Mouse (Mus musculus) midbrain, postnatal 0 days (tissue): ENCODE measurements around the gene Dscaml1. TPM values are rescaled to one million over a fixed set of nuclear protein-coding genes. Genes with fewer than 3 reads are reported as not detected.

ENCODE experiments used
- ATAC-seq: fragments of 200-750 bp; cut with Nextera tagmentation; 2 replicates; pipeline ENCODE4 v1.8.0; 2017; ENCODE audit warnings: moderate number of reproducible peaks, mild to moderate bottlenecking, moderate TSS enrichment, moderate library complexity; ENCODE audit not compliant: low FRiP score
- DNase-seq: peaks from one replicate; pipeline ENCODE4 v3.0.0-alpha.2; 2015; ENCODE audit warnings: low spot score
- H3K27ac ChIP-seq: fragments of 300-500 bp; sonication (generic); 2 replicates; pipeline ENCODE4 v1.5.1; 2014; ENCODE audit warnings: low read depth, mild to moderate bottlenecking, low read length, mixed read lengths
- H3K27me3 ChIP-seq: fragments of 300-500 bp; sonication (generic); 2 replicates; pipeline ENCODE4 v1.6.1; 2014; ENCODE audit warnings: low read length, control low read depth, mixed read lengths; ENCODE audit not compliant: insufficient read depth
- H3K36me3 ChIP-seq: fragments of 300-500 bp; sonication (generic); 2 replicates; pipeline ENCODE4 v1.6.1; 2014; ENCODE audit warnings: low read length, control low read depth, mixed read lengths; ENCODE audit not compliant: insufficient read depth
- H3K4me1 ChIP-seq: fragments of 300-500 bp; sonication (generic); 2 replicates; pipeline ENCODE4 v1.6.1; 2014; ENCODE audit warnings: mild to moderate bottlenecking, control low read depth, antibody characterized with exemption, low read length, mixed read lengths; ENCODE audit not compliant: insufficient read depth
- H3K4me2 ChIP-seq: fragments of 300-500 bp; sonication (generic); 2 replicates; pipeline ENCODE4 v1.6.1; 2014; ENCODE audit warnings: low read depth, mild to moderate bottlenecking, low read length, mixed read lengths; ENCODE audit not compliant: poor library complexity, severe bottlenecking
- H3K4me3 ChIP-seq: fragments of 300-500 bp; sonication (generic); 2 replicates; pipeline ENCODE4 v1.5.1; 2014; ENCODE audit warnings: low read depth, mild to moderate bottlenecking, low read length, moderate library complexity
- H3K9ac ChIP-seq: fragments of 300-500 bp; sonication (generic); replicated peaks from 2 replicates; pipeline ENCODE4 v1.6.1; 2014; ENCODE audit warnings: mild to moderate bottlenecking, low read length, moderate library complexity, mixed read lengths; ENCODE audit not compliant: poor library complexity, severe bottlenecking
- H3K9me3 ChIP-seq: fragments of 300-500 bp; sonication (generic); 2 replicates; pipeline ENCODE4 v1.6.1; 2016; ENCODE audit warnings: low read length, control low read depth
- CTCF ChIP-seq: IDR thresholded peaks from 2 replicates; pipeline ENCODE4 v1.5.1; 2016; ENCODE audit warnings: antibody characterized with exemption, mild to moderate bottlenecking
- WGBS: fragments of 180-500 bp; shearing (Covaris S2); extraction: QIAGEN DNeasy Blood & Tissue Kit; methylation state at CpG from one replicate; pipeline ENCODE4 v1.1.7; 2014; 5-methylcytosine and 5-hydroxymethylcytosine counted together
- polyA plus RNA-seq: library from polyadenylated mRNA; unstranded; fragments of >200 nt; fragmentation: Nextera tagmentation; extraction: Ambion mirVana; gene quantifications from 2 replicates; pipeline ENCODE4 v1.2.1, GENCODE M21; 2015
- total RNA-seq: library from RNA; depleted of rRNA; stranded (reverse); fragments of >200 nt; gene quantifications from 2 replicates; pipeline ENCODE4 v1.2.3, GENCODE M21; 2014

Dscaml1 gene
- total and polyA plus RNA-seq, 2 experiments from 2014 or later, result 14.6 to 42.1 TPM

DNA sequence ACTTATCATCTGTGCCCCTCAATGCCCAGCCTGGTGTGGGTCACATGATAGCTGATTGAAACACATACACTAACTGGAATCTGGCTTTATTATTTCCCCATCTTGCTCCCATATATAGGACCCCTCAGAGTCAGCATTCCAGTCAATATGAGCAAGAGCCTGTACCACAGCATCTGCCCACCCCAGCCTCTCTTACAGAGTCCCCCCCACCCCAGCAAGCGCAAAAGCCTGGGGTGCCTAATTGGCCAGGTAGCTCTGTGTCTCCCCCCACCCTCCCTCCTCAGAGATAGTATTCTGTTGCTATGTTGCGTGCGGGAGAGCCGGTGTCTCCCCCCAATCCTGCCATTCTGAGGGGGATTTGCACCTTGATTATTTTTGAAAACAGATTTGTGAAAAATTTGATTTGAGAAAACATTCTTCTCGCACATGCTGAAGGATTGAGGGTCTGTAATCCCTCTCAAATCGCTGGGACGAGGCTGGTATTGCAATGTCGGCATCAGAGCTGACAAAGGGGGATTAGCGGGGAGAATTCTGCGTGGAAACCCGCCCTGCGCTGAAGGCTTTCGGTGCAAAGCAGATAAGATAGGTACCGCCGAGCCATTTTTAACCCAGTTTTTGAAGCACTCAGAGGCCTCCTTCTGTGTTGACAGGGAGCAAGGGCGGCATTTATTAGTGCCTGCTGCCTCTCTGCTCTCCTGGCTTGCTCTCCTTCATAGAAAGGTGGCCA, 153.8 kb downstream of the Dscaml1 start:
- no peak for TF ChIP-seq CTCF
- DNase-seq (no peak), ATAC-seq (no peak; the same call in 1 of the 2 replicates)
- no peak overlapping the region for H3K4me3 ChIP-seq
- 32% methylated on average over 16 of the region's 16 CpGs for WGBS
- H3K27me3 ChIP-seq, result no peaks in the 10 kb centered on the region
- no peak overlapping the region for H3K4me2 ChIP-seq
- no peaks in the 10 kb centered on the region for H3K36me3 ChIP-seq
- no peaks in the 10 kb centered on the region for H3K9me3 ChIP-seq
- H3K9ac ChIP-seq, result no peak overlapping the region
- peak overlapping the region; percentile 44 for H3K27ac ChIP-seq
- H3K4me1 ChIP-seq, result 0 out of 2 replicates have a peak, but pooled peaks cover 10% of the 10 kb centered on the region

DNA sequence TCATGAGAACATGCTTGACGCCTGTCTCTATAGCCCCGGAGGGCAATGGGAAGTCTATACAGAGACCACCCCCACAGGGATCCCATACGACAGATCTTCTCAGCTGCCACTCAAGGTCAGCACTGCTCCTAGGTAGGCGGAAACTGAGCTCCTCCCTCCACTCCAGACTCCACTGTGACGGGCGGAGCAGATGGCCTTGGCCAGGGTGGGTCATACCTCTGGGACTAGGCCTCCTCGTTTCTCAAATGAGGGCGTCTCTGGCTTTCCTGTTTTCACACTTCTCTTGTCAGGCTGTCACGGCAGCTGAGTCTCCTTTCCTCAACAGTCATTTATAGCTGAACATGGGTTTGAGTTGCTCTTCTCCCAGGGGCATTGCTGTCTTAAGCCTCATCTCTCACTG, 160.0 kb downstream of the Dscaml1 start:
- Histone ChIP-seq H3K4me1 (no peaks in the 10 kb centered on the region), H3K9ac (no peak overlapping the region), H3K4me3 (no peak overlapping the region), H3K9me3 (no peaks in the 10 kb centered on the region), H3K27me3 (no peaks in the 10 kb centered on the region), H3K36me3 (no peaks in the 10 kb centered on the region), H3K4me2 (no peak overlapping the region), H3K27ac (no peak overlapping the region)
- ATAC-seq, result no peak
- peak; percentile 34 for DNase-seq
- no peak for TF ChIP-seq CTCF
- WGBS, result 58% methylated on average over 9 of the region's 9 CpGs

DNA sequence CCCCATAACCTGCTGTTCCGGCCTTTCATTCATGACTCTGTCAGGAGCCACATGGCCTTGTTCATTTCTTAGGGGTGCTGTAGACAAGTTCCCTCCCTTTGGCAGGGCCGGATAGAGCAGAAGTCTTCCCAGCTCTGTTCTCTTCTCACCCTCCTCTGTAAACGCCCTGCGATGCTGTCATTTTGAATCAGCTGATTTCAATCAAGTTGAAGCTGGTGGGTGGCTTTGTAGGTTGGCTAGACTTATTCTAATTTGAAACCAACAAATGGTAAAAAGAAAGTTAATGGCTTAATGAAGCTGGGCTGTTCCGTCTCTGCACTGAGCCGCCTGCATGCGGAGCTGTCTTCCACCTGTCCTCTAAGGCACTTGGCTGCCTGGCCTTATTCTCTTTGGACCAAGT, 161.3 kb downstream of the Dscaml1 start:
- no peak overlapping the region for H3K4me2 ChIP-seq
- no peak for TF ChIP-seq CTCF
- ATAC-seq, result no peak
- no peaks in the 10 kb centered on the region for H3K4me1 ChIP-seq
- H3K36me3 ChIP-seq, result no peaks in the 10 kb centered on the region
- H3K4me3 ChIP-seq, result no peak overlapping the region
- H3K9ac ChIP-seq, result no peak overlapping the region
- 57% methylated on average over 7 of the region's 7 CpGs for WGBS
- H3K27me3 ChIP-seq, result no peaks in the 10 kb centered on the region
- no peak for DNase-seq
- H3K27ac ChIP-seq, result no peak overlapping the region
- H3K9me3 ChIP-seq, result no peaks in the 10 kb centered on the region

DNA sequence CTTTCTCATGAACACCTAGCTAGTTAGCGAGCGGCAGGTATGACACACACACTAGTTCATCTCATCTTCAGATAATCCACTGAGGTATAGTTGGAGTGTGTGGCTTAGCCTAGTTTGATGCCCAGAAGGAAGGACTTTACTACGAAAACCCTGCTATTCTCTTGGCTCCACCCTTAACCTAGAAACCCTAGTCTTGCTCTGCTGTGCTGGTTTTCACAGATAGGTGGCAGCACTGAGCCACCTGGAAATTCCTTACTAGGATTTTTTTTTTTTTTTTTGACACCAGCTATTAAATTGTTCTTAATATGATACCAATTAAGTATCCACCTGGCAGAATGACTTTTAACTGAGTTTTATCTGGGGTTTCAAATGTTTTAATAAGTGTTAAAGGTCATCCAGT, 163.4 kb downstream of the Dscaml1 start:
- TF ChIP-seq CTCF, result peak; percentile 81

DNA sequence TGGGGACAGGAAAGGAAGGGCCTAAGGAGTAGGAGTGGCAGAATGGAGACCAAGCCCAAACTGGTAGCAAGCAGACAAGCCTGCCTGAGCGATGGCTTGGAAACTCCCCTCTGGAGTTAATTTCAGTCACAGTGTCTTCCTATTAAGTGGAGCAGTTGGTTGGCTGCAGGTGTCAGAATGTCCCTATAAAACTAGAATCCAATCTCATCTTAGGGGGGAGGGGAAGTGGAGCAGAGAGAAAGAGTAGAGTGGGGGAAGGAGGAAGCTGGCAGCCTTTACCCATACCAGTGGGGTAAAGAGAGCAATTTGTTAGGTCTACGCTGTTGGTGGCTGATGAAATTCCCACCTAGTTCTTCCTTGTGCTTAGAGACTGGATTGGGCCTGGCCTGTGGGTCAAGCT, 164.6 kb downstream of the Dscaml1 start:
- Histone ChIP-seq H3K4me2 (no peak overlapping the region), H3K27ac (no peak overlapping the region), H3K36me3 (no peaks in the 10 kb centered on the region), H3K9ac (no peak overlapping the region), H3K27me3 (no peaks in the 10 kb centered on the region), H3K4me3 (no peak overlapping the region), H3K4me1 (no peaks in the 10 kb centered on the region), H3K9me3 (no peaks in the 10 kb centered on the region)
- no peak for TF ChIP-seq CTCF
- DNase-seq (peak; percentile 64), ATAC-seq (no peak)
- 72% methylated on average over 2 of the region's 2 CpGs for WGBS

More for the DNA sequence above, 163.4 kb downstream of the Dscaml1 start:
- Histone ChIP-seq H3K9ac (no peak overlapping the region), H3K36me3 (no peaks in the 10 kb centered on the region), H3K4me3 (no peak overlapping the region), H3K27me3 (no peaks in the 10 kb centered on the region), H3K27ac (no peak overlapping the region), H3K4me2 (no peak overlapping the region), H3K4me1 (no peaks in the 10 kb centered on the region), H3K9me3 (no peaks in the 10 kb centered on the region)
- no peak for ATAC-seq
- WGBS, result 79% methylated on average over 3 of the region's 3 CpGs
- peak; percentile 49 for DNase-seq

DNA sequence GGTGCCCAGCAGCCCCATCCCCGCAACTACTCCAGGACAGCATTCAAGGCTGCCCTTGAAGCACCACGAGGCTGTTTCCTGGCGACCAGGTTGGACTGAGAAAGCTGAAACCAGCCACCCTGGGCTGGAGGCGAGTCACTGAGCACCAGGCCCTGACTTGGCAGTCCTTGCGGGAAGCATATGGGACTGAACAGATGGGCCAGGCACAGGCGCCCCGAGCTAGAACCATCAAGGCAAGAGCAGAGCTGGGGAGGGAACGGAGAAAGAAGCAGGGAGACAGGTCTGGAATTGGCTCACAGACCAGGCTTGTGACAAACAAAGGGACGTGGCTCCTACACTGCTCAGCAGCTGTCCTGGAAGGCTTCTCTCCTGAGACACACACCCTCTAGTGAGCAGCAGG, 165.9 kb downstream of the Dscaml1 start:
- no peaks in the 10 kb centered on the region for H3K36me3 ChIP-seq
- ATAC-seq, result no peak
- WGBS, result 81% methylated on average over 9 of the region's 9 CpGs
- no peak overlapping the region for H3K4me2 ChIP-seq
- no peak for TF ChIP-seq CTCF
- H3K4me3 ChIP-seq, result no peak overlapping the region
- H3K9ac ChIP-seq, result no peak overlapping the region
- H3K27ac ChIP-seq, result 0 out of 2 replicates have a peak overlapping the region, but pooled peaks have one; percentile 38
- H3K27me3 ChIP-seq, result no peaks in the 10 kb centered on the region
- no peaks in the 10 kb centered on the region for H3K4me1 ChIP-seq
- DNase-seq, result peak; percentile 66
- H3K9me3 ChIP-seq, result no peaks in the 10 kb centered on the region
